Mouse (Mus musculus) lung, adult 2 months (tissue): ENCODE data around the gene Dab1.

ENCODE experiments used
- CTCF ChIP-seq: fragments of 200-500 bp; IDR thresholded peaks from 2 replicates; pipeline ENCODE4 v1.5.1; 2011; ENCODE audit warnings: mild to moderate bottlenecking, low read length, control low read depth; ENCODE audit not compliant: insufficient read depth
- POLR2A ChIP-seq: fragments of 200-500 bp; IDR thresholded peaks from 2 replicates; pipeline ENCODE4 v1.6.1; 2011; ENCODE audit warnings: low read depth, mild to moderate bottlenecking, control low read depth, low read length, borderline replicate concordance; ENCODE audit errors: extremely low read depth

GRCm38 (mm10) chr4:104385272-104385671 lies 766.1 kb downstream of the Dab1 start:
- TF ChIP-seq CTCF (no peak), POLR2A (no peak)
